Mouse (Mus musculus): ENCODE results near the gene Gm7534.
"Not testable (repeated sequence)": the region's sequence is repeated elsewhere in the genome, so short reads cannot be mapped to it uniquely, and the experiment has no call there.

Gm7534 gene

DNA sequence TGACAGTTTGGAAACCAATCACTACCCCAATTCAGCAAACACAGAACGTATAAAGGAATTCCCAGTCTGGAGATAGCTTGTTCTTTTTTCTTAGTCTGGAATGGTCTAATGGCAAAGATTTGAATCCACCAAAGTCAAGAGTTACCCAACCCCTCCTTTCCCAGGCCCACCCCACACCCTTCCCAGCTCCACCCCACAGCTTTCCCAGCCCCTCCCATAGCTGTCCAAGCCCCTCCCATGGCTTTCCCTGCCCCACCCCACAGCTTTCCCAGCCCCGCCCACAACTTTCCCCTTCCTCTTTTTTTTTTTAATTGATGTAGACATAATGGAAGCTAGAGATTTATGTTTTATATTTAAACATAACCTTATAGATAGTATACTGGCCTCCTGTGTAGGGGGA lies 3.4 kb downstream of the Gm7534 start:
- no peak for DNase-seq

DNA sequence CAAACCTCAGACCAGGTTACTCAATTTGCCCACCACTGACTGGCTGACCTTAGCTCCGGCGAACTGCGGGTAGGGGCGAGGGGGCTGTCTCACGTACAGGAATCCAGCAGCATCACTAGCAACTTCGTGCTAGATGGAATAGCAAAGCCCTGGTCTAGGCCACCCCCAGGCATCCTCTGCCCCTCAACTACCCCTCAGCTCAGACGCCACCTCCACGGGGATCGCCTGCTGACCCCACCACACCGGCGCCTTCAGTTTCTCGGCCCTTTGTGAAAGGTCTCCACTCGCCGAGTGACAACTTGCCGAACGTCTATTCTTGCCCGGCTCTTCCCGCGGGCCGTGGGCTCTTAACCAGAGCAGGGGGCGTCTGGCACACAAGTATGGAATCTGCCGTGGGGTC lies 16.5 kb downstream of the Gm7534 start:
- no peak for DNase-seq

DNA sequence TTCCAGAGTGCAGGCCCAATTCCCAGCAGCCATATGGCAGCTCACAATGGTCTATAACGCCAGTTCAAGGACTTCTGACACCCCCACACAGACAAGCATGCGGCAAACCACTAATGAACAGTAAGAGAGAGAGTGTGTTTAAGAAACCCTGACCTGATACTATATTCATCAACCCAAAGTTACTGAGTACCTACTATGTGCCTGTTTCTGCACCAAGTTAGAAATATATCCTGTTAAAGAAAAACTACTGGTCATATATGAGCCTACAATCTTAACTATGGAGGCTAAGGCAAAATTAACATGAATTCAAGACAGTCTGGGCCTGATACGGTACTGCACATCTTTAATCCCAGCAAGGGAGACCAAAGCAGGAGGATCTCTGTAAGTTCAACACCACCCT lies 17.2 kb downstream of the Gm7534 start:
- no peak for DNase-seq

DNA sequence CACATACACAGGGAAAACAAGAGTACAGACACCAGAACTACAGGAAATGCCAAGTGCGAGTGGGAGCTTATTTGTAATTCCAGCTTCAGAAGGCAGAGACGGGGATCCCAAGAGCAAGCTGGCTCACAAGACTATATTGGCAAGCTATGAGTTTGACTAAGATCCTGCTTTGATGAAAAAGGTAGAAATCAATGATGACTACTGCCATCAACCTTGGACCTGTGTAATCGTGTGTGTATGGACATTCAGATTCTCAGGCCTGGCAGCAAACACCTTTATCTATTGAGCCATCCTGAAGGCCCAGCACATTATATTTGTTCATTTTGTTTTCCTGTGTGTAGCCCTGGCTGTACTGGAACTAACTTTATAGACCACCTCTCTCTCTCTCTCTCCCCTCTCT lies 19.1 kb downstream of the Gm7534 start:
- no peak for DNase-seq

DNA sequence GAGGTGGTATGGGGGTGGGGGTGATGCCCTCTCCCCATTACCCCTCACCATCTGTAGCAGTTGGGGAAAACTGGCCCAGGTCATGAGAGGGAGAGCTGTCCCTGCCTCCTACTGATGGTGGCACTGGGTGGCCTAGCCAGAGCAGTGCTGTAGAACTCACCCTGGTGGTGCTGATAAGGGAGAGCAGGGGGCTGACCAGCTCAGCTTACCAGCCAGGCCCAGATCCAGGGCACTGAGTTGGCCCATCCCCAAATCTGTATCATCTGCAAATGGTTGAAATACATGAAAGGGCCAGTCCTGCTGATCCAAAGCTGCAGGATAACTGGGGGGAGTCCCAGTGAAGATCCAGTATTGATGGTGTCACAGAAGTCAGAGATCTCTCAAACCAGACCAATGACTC lies 21.0 kb downstream of the Gm7534 start:
- no peak for DNase-seq

DNA sequence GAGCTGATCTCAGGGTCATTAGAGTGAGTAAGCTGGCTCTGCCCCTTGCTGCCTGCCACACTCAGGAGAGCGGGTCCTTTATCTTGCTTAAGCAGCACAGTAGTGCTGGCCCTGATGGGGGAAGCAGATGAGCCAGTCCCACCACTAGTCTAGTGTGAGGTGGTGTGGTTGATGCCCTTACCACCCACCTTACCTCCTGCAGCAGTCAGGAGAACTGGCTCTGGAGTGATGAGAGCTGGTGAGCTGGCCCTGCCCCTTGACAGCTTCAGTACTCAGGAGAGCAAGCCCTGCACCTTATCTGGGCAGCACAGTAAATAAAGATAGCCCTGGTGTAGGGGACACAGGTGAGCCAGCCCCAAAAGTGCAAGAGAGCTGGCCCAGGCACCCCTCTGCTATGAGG lies 21.7 kb downstream of the Gm7534 start:
- no peak for DNase-seq

DNA sequence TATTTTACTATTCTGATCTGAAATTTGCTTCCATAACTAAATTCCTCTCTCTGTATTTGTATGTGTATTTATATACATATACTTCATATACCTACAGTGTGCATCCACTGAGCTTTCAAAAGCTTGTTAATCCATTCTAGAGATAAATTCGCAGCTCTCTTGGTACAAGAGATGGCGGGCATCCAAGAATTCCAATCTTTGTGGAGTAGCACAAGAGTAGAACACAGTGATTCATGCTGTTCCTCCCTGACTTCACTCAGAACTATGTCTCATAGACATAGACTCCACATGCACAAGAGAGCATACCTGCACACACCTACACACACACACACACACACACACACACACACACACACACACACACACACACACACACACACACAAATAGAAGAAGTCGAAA lies 30.4 kb downstream of the Gm7534 start:
- no peak for DNase-seq

DNA sequence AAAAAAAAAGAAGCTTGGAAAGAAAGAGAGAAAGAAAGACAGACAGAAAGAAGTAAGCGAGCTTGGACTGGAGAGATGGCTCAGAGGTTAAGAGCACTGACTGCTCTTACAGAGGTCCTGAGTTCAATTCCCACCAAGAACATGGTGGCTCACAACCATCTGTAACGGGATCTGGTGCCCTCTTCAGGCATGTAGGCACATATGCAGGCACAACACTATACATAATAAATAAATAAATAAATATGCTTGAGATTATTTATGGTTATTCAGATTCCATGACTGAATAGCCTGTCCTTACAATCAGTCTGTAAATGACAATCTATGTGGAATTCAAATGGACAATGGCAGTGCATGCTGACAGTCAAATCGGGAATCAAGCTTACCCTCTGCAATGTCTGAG lies 35.9 kb downstream of the Gm7534 start:
- DNase-seq, result no peak

DNA sequence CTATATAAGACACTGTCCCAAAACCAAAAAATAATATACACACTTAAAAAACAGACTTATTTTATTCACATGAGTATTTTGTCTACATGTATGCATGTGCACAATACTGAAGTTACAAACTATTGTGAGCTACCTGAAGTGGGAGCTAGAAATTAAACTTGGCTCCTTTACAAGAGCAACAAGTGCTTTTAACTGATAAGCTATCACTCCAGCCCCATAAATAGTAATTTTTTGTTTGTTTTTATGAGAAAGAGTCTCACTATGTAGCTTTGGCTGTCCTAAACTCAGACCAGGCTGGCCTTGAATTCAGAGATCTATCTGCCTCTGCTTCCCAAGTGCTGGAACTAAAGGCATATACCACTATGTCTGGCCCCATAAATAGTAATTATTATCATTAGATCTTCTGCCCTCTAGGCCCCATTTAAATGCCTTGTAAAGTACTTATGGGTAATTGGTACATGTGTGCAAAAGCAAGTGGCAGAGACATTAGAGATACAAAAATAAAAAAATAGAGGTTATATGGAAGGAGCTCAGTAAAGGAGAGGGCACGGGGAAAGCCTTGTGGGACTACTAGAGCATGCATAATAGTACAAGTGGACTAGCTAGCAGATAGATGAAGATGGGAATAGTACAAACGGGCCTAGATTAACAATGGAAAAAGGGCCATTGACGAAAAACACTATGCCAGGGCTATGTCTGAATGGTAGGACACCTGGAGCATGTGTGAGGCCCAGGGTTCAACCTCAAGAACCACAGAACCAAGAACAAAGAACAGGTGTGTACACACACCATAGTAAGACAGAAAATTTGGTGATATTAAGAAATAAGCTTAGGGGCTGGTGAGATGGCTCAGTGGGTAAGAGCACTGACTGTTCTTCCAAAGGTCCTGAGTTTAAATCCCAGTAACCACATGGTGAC lies 37.0 kb downstream of the Gm7534 start:
- no peak for DNase-seq

DNA sequence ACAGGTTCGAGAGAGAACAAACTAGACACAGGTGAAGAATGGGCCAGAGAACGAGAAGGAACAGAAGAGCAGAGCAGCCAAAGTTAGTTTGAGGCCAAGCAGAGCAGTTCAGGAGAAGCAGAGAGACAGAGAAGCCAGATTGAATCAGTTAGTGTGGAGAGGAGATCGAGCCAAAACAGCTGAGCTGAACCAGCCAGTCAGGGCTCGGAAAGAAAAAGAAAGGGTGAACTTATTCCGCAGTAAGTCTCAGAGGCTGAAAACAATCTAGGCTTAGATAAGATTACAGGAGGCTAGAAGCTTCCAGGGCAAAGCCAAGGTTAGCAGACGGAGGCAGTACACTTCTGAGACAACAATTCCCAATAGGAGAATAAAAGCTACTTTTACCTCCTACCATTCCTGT lies 37.8 kb downstream of the Gm7534 start:
- no peak for DNase-seq

DNA sequence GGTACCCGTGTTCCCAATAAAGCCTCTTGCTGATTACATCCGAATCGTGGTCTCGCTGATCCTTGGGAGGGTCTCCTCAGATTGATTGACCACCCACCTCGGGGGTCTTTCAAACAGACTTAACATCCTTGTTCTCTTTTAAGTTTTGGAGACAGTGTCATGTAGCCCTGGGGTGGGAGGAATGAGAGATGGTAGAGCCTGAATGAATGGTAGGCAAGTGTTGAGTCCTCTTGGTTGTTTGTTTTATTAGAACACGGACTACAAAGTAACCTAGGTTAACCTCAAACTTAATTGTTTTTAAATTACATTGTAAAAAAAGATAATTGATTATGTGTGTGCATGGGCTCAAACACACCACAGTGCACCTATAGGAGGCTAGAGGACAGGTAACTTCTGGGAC lies 38.2 kb downstream of the Gm7534 start:
- no peak for DNase-seq

DNA sequence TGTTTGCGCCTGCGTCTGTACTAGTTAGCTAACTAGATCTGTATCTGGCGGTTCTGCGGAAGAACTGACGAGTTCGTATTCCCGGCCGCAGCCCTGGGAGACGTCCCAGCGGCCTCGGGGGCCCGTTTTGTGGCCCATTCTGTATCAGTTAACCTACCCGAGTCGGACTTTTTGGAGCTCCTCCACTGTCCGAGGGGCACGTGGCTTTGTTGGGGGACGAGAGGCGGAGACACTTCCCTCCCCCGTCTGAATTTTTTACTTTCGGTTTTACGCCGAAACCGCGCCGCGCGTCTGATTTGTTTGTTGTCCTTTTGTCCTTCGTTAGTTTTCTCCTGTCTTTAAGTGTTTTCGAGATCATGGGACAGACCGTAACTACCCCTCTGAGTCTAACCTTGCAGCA lies 42.7 kb downstream of the Gm7534 start:
- peak; percentile 38 for DNase-seq

DNA sequence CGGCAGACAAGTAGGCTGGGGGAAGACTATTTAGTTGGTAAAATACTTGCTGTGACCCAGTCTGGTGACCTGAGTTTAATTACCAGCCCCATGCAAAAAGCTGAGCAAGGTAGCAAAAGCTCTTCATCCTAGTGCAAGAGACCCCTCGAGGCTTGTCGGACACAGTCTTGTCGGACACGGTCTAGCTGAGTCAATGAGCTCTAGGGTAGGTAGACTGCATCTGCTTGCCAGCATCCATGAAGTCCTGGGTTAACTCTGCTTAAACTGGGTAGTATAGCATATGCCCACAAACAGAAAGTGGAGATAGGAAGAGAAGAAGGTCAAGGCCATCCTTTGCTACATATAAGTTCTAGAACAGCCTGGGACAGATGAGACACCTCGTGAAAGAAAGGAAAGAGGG lies 44.0 kb downstream of the Gm7534 start:
- DNase-seq, result no peak

DNA sequence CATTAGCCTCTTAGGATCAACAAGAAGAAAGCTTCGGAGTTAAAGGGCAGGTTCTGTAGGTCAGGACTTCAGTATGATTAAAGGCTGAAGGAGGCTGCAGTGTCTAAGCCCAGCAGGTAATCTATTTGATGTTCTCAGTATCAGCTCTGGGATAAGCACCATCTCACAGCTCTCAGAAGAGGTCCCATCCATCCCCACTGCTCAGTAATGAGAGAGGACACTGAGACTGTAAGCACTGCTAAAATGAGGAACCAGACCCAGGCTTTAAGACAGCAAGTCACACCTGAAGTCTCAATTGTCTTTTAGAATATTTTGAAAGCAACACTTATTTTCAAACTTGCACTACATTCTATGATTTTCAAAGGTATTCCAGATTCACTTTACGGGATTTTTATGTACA lies 45.2 kb downstream of the Gm7534 start:
- no peak for DNase-seq

DNA sequence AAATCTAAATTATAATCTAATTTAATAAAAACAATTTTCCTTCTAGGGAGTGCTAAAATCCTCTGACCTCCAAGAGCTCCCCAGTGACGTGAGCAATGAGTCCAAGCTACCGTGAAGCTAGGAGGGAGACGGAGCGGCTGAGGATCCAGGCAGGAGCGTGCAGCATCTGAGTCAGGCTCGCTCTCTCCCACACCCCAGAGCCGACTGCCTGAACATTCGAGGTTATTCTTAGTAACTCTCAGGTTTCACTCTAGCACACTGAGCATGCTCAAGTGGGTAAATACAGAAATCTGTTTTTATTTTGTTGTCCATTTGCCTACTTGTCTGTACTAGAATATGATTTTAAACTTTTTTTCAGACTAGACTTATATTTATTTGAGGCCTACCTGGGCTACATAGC lies 46.1 kb downstream of the Gm7534 start:
- DNase-seq, result no peak

DNA sequence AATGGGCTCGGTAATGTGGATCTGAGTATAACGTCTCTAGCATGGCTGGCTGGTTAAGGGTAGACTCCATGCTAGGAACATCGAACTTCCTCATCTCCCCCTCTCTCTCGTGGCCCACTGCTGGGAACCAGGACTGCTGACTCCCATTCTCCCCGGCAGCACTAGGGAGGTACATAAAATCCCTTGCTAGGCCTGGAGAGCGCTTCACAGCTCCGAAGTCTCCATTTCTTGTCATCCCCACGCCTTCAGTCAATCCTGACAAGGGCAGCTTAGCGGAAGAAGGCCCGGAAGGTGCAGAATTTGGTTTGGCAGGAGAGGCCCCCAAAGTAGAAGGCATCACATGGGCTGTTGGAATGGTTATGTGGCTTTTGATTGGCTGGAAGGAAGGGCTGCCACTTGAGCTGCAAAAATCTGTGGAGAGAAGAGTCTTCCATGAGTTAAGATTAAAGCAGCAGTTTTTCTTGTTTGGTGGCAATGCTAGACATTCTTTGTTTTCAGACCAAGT lies 46.8 kb downstream of the Gm7534 start:
- DNase-seq, result no peak

DNA sequence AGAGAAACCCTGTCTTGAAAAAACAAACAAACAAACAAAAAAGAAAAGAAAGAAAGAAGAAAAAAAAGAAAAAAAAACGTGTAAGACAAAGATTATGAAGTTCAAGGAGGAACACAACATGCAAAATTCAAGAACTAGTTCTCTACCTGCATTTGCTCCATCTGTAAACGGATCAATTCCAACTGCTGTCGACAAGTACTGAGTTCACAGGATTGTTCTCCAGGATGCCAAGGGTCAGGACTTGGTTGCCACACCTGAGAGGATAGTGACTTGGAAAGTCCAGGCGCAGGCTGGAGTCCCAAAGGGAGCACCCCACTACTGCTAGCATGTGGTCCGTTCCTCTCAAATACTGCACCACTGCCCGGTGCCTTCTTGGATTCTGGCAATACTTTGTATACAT lies 47.3 kb downstream of the Gm7534 start:
- no peak for DNase-seq

DNA sequence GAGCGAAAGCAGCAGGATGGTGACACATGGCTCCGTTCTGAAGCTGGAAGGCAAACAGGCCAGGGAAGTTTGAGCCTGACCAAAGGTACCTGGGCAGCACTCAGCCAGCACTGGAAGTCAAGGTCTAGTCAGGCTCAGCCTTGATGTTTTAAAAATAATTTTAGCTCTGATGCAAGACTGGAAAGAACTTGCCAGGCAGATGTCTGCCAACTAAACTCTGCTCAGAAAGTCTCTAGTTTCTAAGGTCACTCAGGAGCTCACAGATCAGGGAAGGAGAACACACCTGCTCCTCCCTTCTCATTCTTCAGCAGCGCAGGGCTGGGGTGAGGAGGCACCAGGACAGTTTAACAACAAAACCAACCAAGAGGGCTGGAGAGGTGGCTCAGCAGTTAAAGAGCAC lies 48.5 kb downstream of the Gm7534 start:
- no peak for DNase-seq

DNA sequence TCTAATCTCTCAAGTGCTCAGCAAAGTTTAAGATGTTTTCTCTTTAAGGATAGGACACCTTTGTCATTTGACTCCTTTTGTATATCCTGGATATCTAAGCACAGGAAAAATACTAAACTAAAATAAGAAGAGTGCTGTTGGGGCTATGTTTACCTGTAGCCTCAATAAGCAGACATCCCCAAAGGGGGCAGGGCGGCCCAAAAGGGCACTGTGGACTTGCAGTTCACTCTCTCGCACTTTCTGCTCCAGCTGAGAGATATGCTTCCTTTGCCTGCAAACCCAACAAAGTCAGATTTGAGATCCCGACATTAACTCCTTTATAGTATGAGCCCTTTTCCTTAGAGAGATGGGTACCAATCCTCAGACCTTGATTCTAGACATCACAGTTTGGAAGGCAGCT lies 49.1 kb downstream of the Gm7534 start:
- no peak for DNase-seq

DNA sequence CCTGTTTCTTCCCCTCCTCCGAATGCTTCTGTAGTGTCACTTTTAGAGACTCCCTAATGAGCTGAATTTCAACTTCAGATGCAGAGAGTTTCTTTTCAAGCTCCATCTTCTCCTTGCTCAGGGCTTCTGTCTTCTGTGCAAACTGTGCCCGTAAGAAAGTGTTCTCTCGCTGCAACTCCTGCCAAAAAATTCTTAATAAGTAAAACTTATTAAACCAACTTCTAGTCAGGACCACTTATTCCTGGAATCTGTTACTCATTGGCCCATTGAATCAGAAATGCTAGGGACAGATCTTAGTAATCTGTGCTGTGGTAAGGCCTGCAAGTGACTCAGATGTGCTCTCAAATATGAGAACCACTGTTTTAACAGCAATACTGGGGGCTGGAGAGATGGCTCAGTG lies 50.7 kb downstream of the Gm7534 start:
- DNase-seq, result no peak

DNA sequence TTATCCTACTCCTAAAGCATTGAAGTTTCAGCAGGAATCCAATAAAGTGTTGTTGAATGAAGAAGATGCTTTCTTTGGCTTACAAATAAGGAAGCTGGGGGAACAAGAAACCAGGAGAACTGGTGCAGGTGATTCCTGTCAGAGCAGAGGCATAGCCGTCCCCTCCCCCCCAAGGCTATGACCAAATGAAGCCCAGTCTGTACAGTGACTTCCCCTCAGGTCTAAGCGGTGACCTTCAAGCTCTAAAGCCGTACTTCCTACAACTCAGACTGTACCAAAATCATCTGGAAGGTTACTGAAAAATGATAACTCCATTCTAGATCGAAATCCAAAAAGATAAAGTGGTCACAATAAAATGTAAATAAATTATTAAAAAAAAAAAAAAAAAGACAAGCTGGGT lies 53.4 kb downstream of the Gm7534 start:
- DNase-seq, result no peak

DNA sequence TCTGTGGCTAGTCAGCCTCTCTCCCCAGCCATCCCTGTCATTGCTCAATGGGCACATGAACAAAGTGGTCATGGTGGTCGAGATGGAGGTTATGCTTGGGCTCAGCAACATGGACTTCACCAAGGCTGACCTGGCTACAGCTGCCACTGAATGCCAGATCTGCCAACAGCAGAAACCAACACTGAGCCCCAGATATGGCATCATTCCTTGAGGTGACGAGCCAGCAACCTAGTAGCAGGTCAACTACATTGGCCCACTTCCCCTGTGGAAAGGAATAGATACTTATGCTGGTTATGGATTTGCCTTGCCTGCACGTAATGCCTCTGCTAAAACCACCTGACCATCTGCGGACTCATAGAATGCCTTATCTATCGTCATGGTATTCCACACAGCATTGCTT lies 58.5 kb downstream of the Gm7534 start:
- not testable (repeated sequence) for DNase-seq

Measured in cerebellum, adult 9-10 months (tissue).